Mouse (Mus musculus) forebrain, embryonic 15.5 days (tissue): ENCODE measurements around the gene Nmb. TPM values are rescaled to one million over a fixed set of nuclear protein-coding genes. Genes with fewer than 3 reads are reported as not detected.
A peak's percentile ranks its signal among the peaks of the same experiment; 100 is the strongest.

Experiments
- ATAC-seq: fragments of 200-750 bp; cut with Nextera tagmentation; replicated peaks from 2 replicates; pipeline ENCODE4 v1.8.0; 2017; ENCODE audit warnings: mild to moderate bottlenecking, moderate TSS enrichment, moderate library complexity
- H3K27ac ChIP-seq: fragments of 300-500 bp; sonication (generic); replicated peaks from 2 replicates; pipeline ENCODE4 v1.5.1; 2015; ENCODE audit warnings: mild to moderate bottlenecking, inconsistent platforms
- H3K27me3 ChIP-seq: fragments of 300-500 bp; sonication (generic); 2 replicates; pipeline ENCODE4 v1.6.1; 2015; ENCODE audit warnings: inconsistent platforms
- H3K36me3 ChIP-seq: fragments of 300-500 bp; sonication (generic); 2 replicates; pipeline ENCODE4 v1.6.1; 2015; ENCODE audit warnings: mild to moderate bottlenecking, inconsistent platforms
- H3K4me1 ChIP-seq: fragments of 300-500 bp; sonication (generic); 2 replicates; pipeline ENCODE4 v1.6.1; 2015; ENCODE audit warnings: inconsistent platforms
- H3K4me2 ChIP-seq: fragments of 300-500 bp; sonication (generic); replicated peaks from 2 replicates; pipeline ENCODE4 v1.6.1; 2015; ENCODE audit warnings: mild to moderate bottlenecking, inconsistent platforms
- H3K4me3 ChIP-seq: fragments of 300-500 bp; sonication (generic); 2 replicates; pipeline ENCODE4 v1.5.1; 2015; ENCODE audit warnings: mild to moderate bottlenecking, inconsistent platforms
- H3K9ac ChIP-seq: fragments of 300-500 bp; sonication (generic); replicated peaks from 2 replicates; pipeline ENCODE4 v1.6.1; 2015; ENCODE audit warnings: mild to moderate bottlenecking, inconsistent platforms
- H3K9me3 ChIP-seq: fragments of 300-500 bp; sonication (generic); 2 replicates; pipeline ENCODE4 v1.6.1; 2016; ENCODE audit warnings: inconsistent platforms
- WGBS: fragments of 180-500 bp; shearing (Covaris S2); methylation state at CpG from one replicate; pipeline ENCODE4 v1.1.7; 2015; ENCODE audit warnings: mixed read lengths; 5-methylcytosine and 5-hydroxymethylcytosine counted together
- polyA plus RNA-seq: library from polyadenylated mRNA; unstranded; fragments of >200 nt; fragmentation: Nextera tagmentation; extraction: Ambion mirVana; gene quantifications from 2 replicates; pipeline ENCODE4 v1.2.1, GENCODE M21; 2015

Gene Nmb
- polyA plus RNA-seq, 1 experiment from 2014 or later: 7.1 TPM

DNA sequence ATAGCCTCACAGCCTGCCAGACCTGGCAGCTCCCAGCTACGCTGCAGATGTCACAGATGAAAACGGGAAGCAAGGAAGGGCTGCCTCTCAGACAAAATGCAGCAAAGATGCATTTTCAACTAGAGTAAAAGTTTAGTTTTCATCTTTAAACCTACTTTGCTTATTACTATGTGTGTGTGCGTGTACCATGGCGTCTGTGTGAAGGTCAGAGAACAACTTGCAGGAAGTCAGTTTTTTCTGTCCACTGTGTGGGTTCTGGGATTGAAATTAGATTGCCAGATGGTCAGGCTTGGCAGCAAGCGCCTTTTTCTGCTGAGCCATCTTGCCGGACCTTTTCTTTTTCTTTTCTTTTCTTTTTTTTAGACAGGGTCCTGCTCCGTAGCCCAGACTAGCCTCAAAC, 10.7 kb downstream of the Nmb start:
- H3K27ac ChIP-seq: peak overlapping the region; percentile 47
- H3K9me3 ChIP-seq: no peaks in the 10 kb centered on the region
- H3K9ac ChIP-seq: no peak overlapping the region
- peaks cover 67% of the 10 kb centered on the region for H3K36me3 ChIP-seq
- no peak overlapping the region for H3K4me2 ChIP-seq
- no peak overlapping the region for H3K4me3 ChIP-seq
- no peak for ATAC-seq
- WGBS: 77% methylated on average over 7 of the region's 7 CpGs
- H3K27me3 ChIP-seq: no peaks in the 10 kb centered on the region
- peaks cover 4% of the 10 kb centered on the region for H3K4me1 ChIP-seq

DNA sequence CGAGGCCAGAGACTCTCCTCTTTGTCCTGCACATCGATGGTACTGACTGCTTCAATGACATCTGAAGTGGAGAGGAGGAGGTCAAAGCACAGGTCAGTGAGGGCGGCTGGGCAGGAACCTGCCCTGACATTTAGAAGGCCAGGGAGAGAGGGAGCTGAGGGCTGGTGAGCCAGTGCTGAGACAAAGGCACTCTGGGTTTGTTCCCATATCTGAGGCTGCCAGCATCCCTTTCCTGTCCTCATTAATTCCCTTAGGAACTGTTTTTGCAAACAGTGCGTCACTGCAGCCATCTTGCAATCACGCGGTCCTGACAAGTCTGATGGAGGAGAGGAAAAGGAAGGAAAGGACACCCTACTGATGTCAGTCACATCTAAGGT, 11.1 kb downstream of the Nmb start:
- Histone ChIP-seq H3K9me3 (no peaks in the 10 kb centered on the region), H3K4me3 (no peak overlapping the region), H3K9ac (no peak overlapping the region), H3K27ac (peak overlapping the region; percentile 47), H3K27me3 (no peaks in the 10 kb centered on the region), H3K36me3 (peaks cover 67% of the 10 kb centered on the region), H3K4me2 (no peak overlapping the region), H3K4me1 (peaks cover 8% of the 10 kb centered on the region)
- no peak for ATAC-seq
- WGBS: 83% methylated on average over 6 of the region's 6 CpGs

DNA sequence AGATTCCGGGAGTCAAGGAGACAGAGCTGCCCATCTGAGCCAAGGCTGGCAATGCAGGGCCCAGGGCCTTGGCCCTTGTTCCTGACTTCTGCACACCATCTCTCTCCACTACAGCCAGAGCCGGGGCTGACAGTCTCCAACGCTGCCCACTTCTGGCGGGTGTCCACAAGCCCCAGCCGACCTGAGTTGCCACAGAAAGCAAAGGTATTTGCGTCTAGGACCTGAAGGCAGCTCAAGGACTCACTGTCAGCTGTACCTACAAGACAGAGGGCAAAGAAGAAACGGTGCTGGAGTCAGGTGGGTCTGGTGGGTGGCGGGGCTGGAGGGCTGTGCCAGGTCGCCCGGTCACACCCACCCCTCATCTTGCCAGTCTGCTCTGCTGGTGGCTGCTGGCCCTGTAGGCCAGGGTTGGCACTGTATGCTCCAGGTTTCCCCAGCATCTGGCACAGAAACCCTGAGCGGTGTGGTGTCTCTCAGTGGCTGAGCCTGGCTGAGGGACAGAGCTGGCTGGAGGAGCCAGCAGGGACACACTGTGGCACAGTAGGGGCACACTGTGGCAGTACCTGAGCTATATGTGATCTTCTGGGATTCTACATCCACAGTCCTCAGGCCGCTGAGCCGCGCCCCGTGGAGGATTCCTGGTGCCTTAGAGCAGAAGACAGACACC, 11.7 kb downstream of the Nmb start:
- H3K4me1 ChIP-seq: peaks cover 9% of the 10 kb centered on the region
- ATAC-seq: no peak
- no peak overlapping the region for H3K4me3 ChIP-seq
- H3K4me2 ChIP-seq: no peak overlapping the region
- peaks cover 66% of the 10 kb centered on the region for H3K36me3 ChIP-seq
- H3K27ac ChIP-seq: peak overlapping the region; percentile 47
- no peaks in the 10 kb centered on the region for H3K9me3 ChIP-seq
- H3K27me3 ChIP-seq: no peaks in the 10 kb centered on the region
- H3K9ac ChIP-seq: no peak overlapping the region
- WGBS: 90% methylated on average over 15 of the region's 15 CpGs

DNA sequence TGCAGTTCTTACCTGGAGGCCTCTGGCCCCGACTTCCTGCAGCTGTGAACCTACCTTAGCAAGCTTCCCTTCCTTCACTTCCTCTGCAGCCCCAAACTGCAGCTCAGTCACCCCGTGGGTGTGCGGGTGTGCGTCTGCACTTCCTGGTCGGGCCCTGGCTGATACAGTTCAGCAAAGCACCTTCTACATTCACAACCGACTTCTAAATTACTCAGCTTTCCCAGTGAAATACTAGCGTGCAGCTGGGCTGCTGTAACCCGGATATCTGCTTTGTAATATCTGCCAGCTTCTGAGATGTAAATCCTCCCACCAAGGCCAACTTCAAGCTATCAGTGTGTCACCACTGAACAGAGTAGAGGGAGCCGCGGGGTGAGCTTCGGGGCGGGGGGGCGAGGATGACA, 15.0 kb downstream of the Nmb start:
- no peak overlapping the region for H3K4me2 ChIP-seq
- peak overlapping the region; percentile 80 for H3K27ac ChIP-seq
- peaks cover 9% of the 10 kb centered on the region for H3K4me1 ChIP-seq
- H3K9me3 ChIP-seq: no peaks in the 10 kb centered on the region
- peaks cover 38% of the 10 kb centered on the region for H3K36me3 ChIP-seq
- no peak for ATAC-seq
- 78% methylated on average over 13 of the region's 13 CpGs for WGBS
- no peaks in the 10 kb centered on the region for H3K27me3 ChIP-seq
- no peak overlapping the region for H3K9ac ChIP-seq
- H3K4me3 ChIP-seq: no peak overlapping the region

DNA sequence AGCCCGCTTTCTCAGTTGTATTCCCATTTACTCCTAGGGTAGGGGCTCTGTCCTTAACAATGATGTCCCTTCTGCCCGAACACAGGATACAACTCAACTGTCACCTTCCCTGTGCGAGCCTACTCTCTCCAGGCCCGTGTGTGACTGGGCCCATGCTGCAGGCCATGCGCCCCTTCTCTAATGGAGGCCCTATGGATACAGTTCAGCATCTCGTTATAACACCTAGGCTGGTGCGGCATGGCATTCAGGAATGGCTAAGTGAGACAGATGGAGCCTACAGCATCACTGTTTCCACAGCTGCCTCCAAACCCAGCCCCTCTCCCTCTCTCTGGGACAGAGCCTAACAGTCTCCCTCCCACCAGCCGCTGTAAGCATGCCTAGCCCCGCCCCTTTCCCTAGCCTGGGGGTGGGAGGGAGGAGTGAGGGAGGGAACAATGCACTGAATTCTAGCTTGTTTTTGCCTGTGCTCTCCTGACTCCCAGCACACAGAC, 15.8 kb downstream of the Nmb start:
- H3K27ac ChIP-seq: peak overlapping the region; percentile 80
- WGBS: 36% methylated on average over 9 of the region's 9 CpGs
- H3K27me3 ChIP-seq: no peaks in the 10 kb centered on the region
- H3K4me3 ChIP-seq: no peak overlapping the region
- H3K4me1 ChIP-seq: peaks cover 9% of the 10 kb centered on the region
- no peak overlapping the region for H3K9ac ChIP-seq
- ATAC-seq: peak; percentile 82
- H3K36me3 ChIP-seq: peaks cover 31% of the 10 kb centered on the region
- H3K4me2 ChIP-seq: no peak overlapping the region; the same call in 1 of the 2 replicates
- H3K9me3 ChIP-seq: no peaks in the 10 kb centered on the region

DNA sequence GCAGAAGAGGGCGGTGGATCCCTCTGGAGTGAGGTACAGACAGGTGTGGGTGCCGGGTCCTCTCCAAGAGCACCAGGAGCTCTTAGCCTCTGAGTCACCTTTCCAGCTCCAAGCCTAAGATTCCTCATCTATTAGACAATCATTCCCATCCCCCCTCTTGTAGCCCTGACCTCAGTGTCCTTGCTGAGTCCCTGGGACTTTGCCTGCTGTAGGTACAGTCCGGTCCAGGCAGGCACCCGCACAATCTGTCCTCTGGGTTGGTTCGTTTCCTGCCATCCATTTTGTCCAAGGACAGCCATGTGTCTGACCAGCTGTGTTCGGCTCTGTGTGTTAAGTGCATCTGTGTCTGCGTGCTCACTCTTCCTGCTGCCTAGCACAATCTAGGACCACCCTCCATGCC, 16.3 kb downstream of the Nmb start:
- peaks cover 9% of the 10 kb centered on the region for H3K4me1 ChIP-seq
- peaks cover 28% of the 10 kb centered on the region for H3K36me3 ChIP-seq
- peak overlapping the region; percentile 80 for H3K27ac ChIP-seq
- ATAC-seq: peak; percentile 28; the same call in 1 of the 2 replicates
- no peak overlapping the region for H3K4me2 ChIP-seq
- no peak overlapping the region for H3K9ac ChIP-seq
- no peaks in the 10 kb centered on the region for H3K27me3 ChIP-seq
- no peak overlapping the region for H3K4me3 ChIP-seq
- 67% methylated on average over 7 of the region's 7 CpGs for WGBS
- H3K9me3 ChIP-seq: no peaks in the 10 kb centered on the region

DNA sequence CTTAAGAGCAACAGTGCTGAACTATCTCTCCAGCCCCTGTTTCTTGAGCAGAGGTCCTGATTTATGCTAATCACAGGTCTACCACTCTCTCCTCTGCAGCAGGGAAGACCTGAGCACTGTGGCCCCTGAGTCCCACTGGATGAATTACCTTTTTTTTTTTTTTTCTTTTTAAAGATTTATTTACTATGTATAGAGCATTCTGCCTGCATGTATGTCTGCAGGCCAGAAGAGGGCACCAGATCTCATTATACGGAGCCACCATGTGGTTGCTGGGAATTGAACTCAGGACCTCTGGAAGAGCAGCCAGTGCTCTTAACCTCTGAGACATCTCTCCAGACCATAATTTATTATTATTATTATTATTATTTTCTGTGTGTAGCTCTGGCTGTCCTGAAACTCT, 19.2 kb downstream of the Nmb start:
- Histone ChIP-seq H3K9ac (no peak overlapping the region), H3K9me3 (no peaks in the 10 kb centered on the region), H3K4me1 (peaks cover 15% of the 10 kb centered on the region), H3K27me3 (no peaks in the 10 kb centered on the region), H3K4me3 (no peak overlapping the region), H3K27ac (no peak overlapping the region), H3K4me2 (no peak overlapping the region), H3K36me3 (0 out of 2 replicates have a peak, but pooled peaks cover 5% of the 10 kb centered on the region)
- no peak for ATAC-seq
- 22% methylated on average over 1 of the region's 1 CpGs for WGBS

DNA sequence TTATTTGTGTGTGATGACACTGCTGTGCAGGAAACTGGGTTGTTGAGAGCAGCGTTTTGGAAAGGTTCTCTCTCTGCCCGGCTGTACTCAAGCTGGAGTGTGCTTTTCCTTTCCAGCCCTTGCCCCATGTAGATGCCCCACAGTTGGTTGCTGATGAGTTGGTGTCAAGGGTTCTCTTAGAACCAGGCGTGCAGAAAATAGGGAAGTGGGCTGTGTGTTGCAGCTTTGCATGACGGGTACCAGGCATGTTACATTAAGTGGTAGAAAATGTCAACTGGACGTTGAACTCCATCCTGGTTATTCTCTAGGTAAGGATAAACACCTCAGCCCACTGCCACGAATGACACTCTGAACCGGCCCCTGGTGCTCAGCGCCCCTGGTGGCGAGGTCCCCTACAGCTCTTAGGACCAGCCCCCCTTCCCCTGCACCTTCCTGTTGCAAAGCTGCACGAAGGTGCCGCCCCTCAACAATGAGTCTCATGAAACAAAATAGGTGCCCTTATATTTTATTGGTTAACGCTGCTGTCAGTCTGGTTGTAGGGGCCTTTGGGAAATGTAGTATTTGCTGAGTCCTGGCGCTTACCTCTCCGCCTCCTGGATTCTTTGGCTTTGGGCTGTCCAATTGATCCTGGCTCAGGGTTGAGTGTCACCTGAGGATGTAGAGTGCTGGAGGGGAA, 21.9 kb downstream of the Nmb start:
- H3K4me1 ChIP-seq: peaks cover 5% of the 10 kb centered on the region; the same call in 1 of the 2 replicates
- H3K27me3 ChIP-seq: no peaks in the 10 kb centered on the region
- peak overlapping the region; percentile 2; the same call in 1 of the 2 replicates for H3K9ac ChIP-seq
- no peaks in the 10 kb centered on the region for H3K9me3 ChIP-seq
- H3K36me3 ChIP-seq: 0 out of 2 replicates have a peak, but pooled peaks cover 6% of the 10 kb centered on the region
- peak overlapping the region; percentile 40 for H3K4me2 ChIP-seq
- peak; percentile 94 for ATAC-seq
- no peak overlapping the region for H3K27ac ChIP-seq
- 24% methylated on average over 14 of the region's 14 CpGs for WGBS
- peak overlapping the region; percentile 17 for H3K4me3 ChIP-seq

DNA sequence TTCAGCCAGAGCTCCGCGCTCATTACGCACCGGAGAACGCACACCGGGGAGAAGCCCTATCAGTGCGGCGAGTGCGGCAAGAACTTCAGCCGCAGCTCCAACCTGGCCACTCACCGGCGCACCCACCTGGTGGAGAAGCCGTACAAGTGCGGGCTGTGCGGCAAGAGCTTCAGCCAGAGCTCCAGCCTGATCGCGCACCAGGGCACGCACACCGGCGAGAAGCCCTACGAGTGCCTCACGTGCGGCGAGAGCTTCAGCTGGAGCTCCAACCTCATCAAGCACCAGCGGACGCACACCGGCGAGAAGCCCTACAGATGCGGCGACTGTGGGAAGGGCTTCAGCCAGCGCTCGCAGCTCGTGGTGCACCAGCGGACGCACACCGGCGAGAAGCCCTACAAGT, 29.1 kb downstream of the Nmb start:
- Histone ChIP-seq H3K9ac (no peak overlapping the region), H3K4me1 (no peaks in the 10 kb centered on the region), H3K27me3 (no peaks in the 10 kb centered on the region), H3K4me2 (no peak overlapping the region), H3K27ac (no peak overlapping the region), H3K9me3 (no peaks in the 10 kb centered on the region), H3K36me3 (peaks cover 65% of the 10 kb centered on the region), H3K4me3 (no peak overlapping the region)
- no peak for ATAC-seq
- WGBS: 30% methylated on average over 37 of the region's 37 CpGs

DNA sequence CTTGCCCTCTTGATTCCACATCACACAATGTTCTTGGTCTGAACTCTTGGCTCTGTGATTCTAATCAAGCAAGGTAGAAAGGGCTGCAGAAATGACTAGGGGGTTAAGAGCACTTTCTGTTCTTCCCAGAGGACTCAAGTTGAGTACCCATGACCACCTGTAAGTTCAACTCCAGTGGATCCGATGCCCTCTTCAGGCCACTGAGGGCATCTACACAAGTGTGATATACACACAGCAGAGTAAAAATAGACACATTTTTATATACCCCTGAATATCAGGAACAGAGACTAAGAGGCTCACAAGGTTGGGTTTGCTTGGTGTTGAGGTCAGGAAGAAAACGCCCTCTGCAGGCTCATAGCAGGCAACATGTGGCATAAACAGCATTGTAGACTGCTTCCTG, 31.2 kb downstream of the Nmb start:
- Histone ChIP-seq H3K36me3 (peaks cover 80% of the 10 kb centered on the region), H3K4me3 (no peak overlapping the region), H3K4me1 (no peaks in the 10 kb centered on the region), H3K9ac (no peak overlapping the region), H3K27ac (no peak overlapping the region), H3K9me3 (no peaks in the 10 kb centered on the region), H3K27me3 (no peaks in the 10 kb centered on the region), H3K4me2 (no peak overlapping the region)
- no peak for ATAC-seq
- WGBS: 99% methylated on average over 2 of the region's 2 CpGs

DNA sequence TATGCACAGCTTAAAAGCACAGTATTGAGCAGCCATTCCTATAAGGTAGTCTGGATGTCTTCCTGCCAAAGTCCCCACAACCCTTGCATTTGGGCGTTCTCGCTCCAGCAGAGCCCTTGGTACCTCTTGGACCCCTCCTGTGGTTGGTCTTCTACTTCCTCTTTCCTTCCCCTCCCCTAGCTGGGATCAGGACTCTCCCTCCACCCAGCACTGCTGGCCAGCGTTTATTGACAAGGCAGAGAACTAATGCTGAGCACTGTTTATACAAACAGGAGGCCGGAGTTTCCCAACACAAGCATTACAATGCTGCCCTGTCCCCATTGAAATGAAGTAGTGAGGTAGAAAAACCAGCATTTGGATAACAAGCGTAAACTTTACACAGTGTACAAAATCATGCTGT, 31.8 kb downstream of the Nmb start:
- H3K9ac ChIP-seq: no peak overlapping the region
- H3K27me3 ChIP-seq: no peaks in the 10 kb centered on the region
- no peaks in the 10 kb centered on the region for H3K4me1 ChIP-seq
- H3K4me3 ChIP-seq: no peak overlapping the region
- ATAC-seq: no peak
- 82% methylated on average over 5 of the region's 5 CpGs for WGBS
- H3K4me2 ChIP-seq: no peak overlapping the region
- no peak overlapping the region for H3K27ac ChIP-seq
- peaks cover 85% of the 10 kb centered on the region for H3K36me3 ChIP-seq
- H3K9me3 ChIP-seq: no peaks in the 10 kb centered on the region

DNA sequence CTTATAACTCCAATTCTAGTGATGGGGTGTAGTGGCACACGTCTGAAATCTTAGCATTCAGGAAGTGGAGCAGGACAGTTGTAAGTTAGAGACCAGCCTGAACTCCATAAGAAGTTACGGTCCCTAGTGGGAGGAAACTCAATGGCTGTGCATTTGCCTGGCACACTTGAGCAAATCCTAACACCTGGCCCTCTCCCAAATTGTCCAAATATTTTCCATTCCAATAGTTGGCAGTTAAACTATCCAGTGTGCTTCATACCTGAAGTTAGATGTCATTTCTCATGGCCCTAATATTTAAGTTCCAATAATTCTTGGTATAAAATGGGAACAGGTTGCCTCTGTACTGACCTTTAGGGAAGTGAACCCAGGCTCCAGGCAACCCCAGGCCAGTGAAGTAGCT, 36.2 kb downstream of the Nmb start:
- no peak overlapping the region for H3K4me2 ChIP-seq
- H3K36me3 ChIP-seq: peaks cover 75% of the 10 kb centered on the region
- H3K27ac ChIP-seq: no peak overlapping the region
- no peak overlapping the region for H3K9ac ChIP-seq
- WGBS: 91% methylated on average over 2 of the region's 2 CpGs
- H3K4me3 ChIP-seq: no peak overlapping the region
- no peaks in the 10 kb centered on the region for H3K9me3 ChIP-seq
- no peaks in the 10 kb centered on the region for H3K27me3 ChIP-seq
- peaks cover 19% of the 10 kb centered on the region for H3K4me1 ChIP-seq
- no peak for ATAC-seq
